Mouse (Mus musculus): Measurements from ENCODE around the gene Slc18a3.

Gene Slc18a3

DNA sequence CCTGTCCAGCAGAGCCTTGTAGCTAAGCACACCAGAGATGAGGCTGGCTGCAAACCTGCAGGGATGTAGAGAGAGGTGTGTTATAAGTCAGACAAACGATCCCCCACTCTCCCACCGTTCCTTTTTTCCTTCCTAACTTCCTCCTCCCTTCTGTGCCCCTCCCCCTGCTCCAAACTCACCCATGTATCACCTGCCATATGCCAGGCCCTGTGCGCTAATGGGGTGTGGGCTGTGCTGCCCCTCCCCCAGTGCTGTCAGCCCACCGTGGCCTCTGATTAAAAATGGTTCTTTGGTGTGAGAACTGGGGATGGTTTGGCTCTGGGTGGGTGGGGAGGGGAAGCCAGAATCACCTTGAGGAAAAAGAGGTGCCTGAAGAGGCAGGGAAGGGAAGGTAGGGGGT, 12.1 kb downstream of the Slc18a3 start:
- DNase-seq = no peak

DNA sequence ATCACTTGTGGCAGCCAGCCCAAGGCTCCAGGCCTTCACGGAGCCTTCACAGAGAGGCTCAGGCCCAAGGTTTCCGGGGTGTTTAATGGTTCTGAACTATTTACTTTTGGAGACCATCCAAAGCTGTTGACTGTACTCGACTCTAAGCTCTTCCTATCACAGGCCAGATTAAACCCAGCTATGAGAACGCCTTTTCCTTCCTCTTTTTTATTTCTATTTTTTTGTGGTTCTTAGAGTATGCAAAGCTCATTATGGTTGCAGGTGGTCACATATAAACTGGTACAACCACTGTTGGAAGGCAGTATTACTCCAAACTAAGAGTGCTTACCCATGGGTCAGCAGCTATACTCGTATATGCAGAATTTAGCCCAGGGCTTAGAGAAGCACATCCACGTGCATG, 17.7 kb downstream of the Slc18a3 start:
- no peak for DNase-seq

DNA sequence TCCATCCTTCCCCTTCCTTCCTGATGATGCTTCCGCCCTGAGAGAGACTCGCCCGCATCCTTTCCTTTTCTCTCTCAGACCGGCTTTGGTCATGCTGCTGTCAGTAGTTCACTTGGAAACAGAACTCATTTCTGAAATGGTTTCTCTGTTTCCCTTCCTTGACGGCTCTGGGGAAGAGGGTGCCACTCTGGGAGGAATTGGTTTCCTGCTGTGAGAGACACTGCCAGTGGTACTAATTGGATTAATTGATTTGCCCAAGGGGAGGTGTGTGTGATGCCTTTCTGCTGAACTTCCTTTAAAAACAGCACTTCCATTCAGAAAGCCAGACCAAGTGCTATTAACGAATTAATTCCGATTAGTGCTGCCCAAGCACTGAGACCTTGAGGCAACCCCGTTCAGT, 21.2 kb downstream of the Slc18a3 start:
- no peak for DNase-seq

DNA sequence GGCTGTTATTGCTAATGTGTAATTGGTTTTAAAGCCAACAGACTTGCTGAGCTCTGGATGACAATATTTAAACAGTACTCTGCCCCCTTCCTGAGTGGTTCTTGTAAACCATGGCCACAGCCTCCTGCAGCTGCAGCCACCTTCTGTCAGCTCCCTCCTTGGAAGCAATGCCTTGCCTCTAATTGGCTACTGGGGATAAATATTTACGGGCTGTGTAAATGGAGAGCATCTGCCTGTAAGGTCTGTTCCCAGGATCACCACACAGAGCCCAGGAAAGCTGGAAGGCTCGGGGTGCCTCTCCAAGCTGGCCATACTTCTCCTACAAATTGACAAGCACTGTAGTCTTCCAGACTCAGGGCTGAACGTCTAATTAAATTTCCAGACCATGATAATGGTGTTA, 24.9 kb downstream of the Slc18a3 start:
- DNase-seq = no peak

DNA sequence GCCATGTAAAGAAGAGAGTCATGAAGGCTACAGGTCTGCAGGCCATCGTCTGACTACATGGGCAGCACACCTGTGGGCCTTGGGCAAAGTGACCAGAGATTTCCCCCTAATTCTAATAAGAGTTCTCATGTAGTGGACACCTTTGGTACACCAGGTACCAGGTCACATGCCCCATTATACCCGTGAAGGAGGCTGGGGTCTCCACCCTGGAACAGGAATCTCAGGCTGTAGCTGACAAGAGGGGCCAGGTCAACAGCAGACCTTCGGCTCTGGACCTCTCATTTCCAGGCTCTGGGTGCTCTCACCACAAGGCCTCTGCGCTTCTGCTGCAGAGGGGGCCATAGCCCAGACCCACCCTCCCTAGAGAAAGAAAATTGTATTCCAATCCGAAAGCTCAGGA, 25.3 kb downstream of the Slc18a3 start:
- no peak for DNase-seq

DNA sequence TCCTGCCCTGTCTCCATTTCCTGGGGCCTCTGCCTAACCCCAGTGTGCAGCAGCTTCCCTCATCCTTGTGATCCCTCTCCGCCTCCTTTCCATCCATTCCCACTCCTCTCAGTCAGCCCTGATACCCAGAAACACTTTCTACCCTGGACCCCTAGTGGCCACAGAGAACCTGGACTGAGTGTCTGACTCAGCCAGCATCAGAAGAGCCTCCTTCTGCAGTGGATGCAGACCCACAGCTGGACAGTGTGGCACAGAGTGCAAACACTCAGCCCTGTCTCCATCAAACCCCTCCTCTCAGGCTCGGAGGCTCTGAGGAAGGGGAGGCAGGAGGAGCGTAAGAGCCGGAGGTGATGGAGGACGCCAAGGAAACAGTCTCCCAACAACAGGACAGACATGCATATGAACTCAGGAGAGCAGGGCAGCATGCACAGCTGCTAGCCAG, 27.3 kb downstream of the Slc18a3 start:
- DNase-seq = no peak

DNA sequence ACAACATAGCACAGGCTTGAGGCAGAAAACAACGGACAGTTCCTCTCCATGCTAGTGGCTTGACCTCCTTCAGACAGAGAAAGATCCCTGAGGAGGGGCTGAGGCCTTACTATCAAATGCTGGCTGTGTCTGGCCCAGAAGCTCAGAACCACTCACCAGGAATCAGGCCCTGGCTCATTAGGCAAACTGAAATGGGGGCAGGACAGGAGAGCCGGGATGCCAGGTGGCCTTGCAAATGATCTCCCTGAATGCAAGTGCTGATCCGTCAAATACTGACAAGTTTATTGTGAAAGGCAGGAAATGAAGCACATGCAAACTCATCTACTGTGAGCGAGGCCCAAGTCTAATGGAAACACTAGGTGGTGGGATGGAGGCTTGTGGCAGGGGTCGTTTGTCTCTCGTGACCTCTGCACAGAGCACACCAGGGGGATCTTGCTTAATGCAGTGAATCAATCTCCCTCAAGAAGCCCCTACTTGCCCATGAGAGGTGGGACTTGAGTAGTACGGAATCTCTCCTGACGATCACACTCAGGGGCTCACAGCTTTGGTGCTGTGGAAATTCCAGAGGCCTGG, 35.5 kb downstream of the Slc18a3 start:
- DNase-seq = no peak

DNA sequence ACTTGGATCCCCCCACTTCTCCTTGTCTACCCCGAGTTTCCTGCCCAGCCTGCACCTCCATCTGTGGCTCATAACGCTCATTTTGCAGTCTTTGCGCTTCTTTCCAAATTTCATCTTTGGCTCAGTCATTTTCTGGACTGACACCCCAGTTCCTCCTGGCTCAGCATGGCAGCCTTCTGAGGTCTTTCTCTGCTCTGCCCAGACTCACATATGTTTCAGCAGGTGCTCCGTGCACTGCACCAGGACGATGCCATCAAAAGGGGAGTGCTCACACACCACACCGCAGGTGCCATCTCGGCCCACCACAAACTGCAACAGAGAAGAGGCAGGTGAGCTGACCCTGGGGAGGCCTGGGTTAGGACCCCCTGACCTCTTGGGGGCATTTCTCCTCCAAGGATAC, 40.7 kb downstream of the Slc18a3 start:
- no peak for DNase-seq

DNA sequence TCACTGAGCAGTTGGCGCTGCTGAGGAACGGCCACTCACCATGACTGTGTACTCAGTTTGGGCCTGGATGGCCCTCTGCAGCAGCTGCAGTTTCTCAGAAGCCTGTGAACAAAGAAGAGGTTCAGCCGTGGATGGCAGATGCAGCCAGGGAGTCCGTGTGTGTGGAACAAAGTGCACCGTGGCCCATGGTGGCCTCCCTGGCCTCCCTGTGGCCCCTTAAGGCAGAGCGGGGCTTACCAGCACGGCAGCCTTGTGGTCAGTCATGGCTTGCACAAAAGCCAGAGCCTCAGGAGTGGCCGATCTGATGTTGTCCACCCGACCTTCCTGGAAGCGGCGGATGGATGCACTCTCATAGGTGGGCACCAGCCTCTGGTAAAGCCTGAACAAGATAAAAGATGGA, 45.9 kb downstream of the Slc18a3 start:
- no peak for DNase-seq
